Mouse (Mus musculus): Measurements from ENCODE around the gene Copg1. TPM values are rescaled to one million over a fixed set of nuclear protein-coding genes. Genes with fewer than 3 reads are reported as not detected.

Gene Copg1
- polyA plus RNA-seq, 2 experiments, result 135 to 177 TPM

- 68% methylated on average over 9 of the region's 9 CpGs for WGBS
- Histone ChIP-seq H3K27ac (replicated peaks; ENCODE audit: low read depth, low read length) (no peak overlapping the region), H3K9me3 (ENCODE audit: control insufficient read depth, low read length) (no peaks in the 10 kb centered on the region), H3K4me1 (ENCODE audit: control insufficient read depth, insufficient read depth, low read length) (no peaks in the 10 kb centered on the region), H3K4me2 (replicated peaks; ENCODE audit: low read depth, low read length, severe bottlenecking) (no peak overlapping the region), H3K27me3 (ENCODE audit: control insufficient read depth, insufficient read depth, low read length) (no peaks in the 10 kb centered on the region), H3K36me3 (ENCODE audit: control insufficient read depth, insufficient read depth, low read length) (no peaks in the 10 kb centered on the region), H3K9ac (ENCODE audit: low read depth, low read length, severe bottlenecking) (no peak overlapping the region), H3K4me3 (replicated peaks; ENCODE audit: low read length) (no peak overlapping the region)
- peak; percentile 48 for DNase-seq (ENCODE audit: low spot score)
- ATAC-seq (ENCODE audit: low FRiP score, low read depth), result no peak
- no peak for TF ChIP-seq POLR2A (IDR thresholded peaks at IDR 0.05; ENCODE audit: borderline replicate concordance, extremely low read depth, insufficient read depth, insufficient read length)
Observed at GRCm38 (mm10) chr6:87868871-87869506, 18.6 kb upstream of the Copg1 start.

GRCm38 (mm10) chr6:87870440-87870839, 17.2 kb upstream of the Copg1 start:
- TF ChIP-seq POLR2A (IDR thresholded peaks at IDR 0.05; ENCODE audit: borderline replicate concordance, extremely low read depth, insufficient read depth, insufficient read length), result no peak
- no peaks in the 10 kb centered on the region for H3K4me1 ChIP-seq (ENCODE audit: control insufficient read depth, insufficient read depth, low read length)
- no peak for DNase-seq (ENCODE audit: low spot score)
- H3K4me3 ChIP-seq (replicated peaks; ENCODE audit: low read length), result no peak overlapping the region
- no peaks in the 10 kb centered on the region for H3K36me3 ChIP-seq (ENCODE audit: control insufficient read depth, insufficient read depth, low read length)
- H3K27ac ChIP-seq (replicated peaks; ENCODE audit: low read depth, low read length), result no peak overlapping the region
- no peak overlapping the region for H3K9ac ChIP-seq (ENCODE audit: low read depth, low read length, severe bottlenecking)
- no peak overlapping the region for H3K4me2 ChIP-seq (replicated peaks; ENCODE audit: low read depth, low read length, severe bottlenecking)
- H3K27me3 ChIP-seq (ENCODE audit: control insufficient read depth, insufficient read depth, low read length), result no peaks in the 10 kb centered on the region
- WGBS, result 81% methylated on average over 1 of the region's 1 CpGs
- no peak for ATAC-seq (ENCODE audit: low FRiP score, low read depth)
- no peaks in the 10 kb centered on the region for H3K9me3 ChIP-seq (ENCODE audit: control insufficient read depth, low read length)

GRCm38 (mm10) chr6:87871240-87871639, 16.4 kb upstream of the Copg1 start:
- no peaks in the 10 kb centered on the region for H3K9me3 ChIP-seq (ENCODE audit: control insufficient read depth, low read length)
- H3K9ac ChIP-seq (ENCODE audit: low read depth, low read length, severe bottlenecking), result no peak overlapping the region
- no peak overlapping the region for H3K27ac ChIP-seq (replicated peaks; ENCODE audit: low read depth, low read length)
- ATAC-seq (ENCODE audit: low FRiP score, low read depth), result no peak
- no peak for TF ChIP-seq POLR2A (IDR thresholded peaks at IDR 0.05; ENCODE audit: borderline replicate concordance, extremely low read depth, insufficient read depth, insufficient read length)
- H3K36me3 ChIP-seq (ENCODE audit: control insufficient read depth, insufficient read depth, low read length), result no peaks in the 10 kb centered on the region
- H3K27me3 ChIP-seq (ENCODE audit: control insufficient read depth, insufficient read depth, low read length), result no peaks in the 10 kb centered on the region
- no peak overlapping the region for H3K4me3 ChIP-seq (replicated peaks; ENCODE audit: low read length)
- no peak overlapping the region for H3K4me2 ChIP-seq (replicated peaks; ENCODE audit: low read depth, low read length, severe bottlenecking)
- DNase-seq (ENCODE audit: low spot score), result no peak
- WGBS, result 82% methylated on average over 7 of the region's 7 CpGs
- H3K4me1 ChIP-seq (ENCODE audit: control insufficient read depth, insufficient read depth, low read length), result no peaks in the 10 kb centered on the region

- no peaks in the 10 kb centered on the region for H3K27me3 ChIP-seq (ENCODE audit: control insufficient read depth, insufficient read depth, low read length)
- H3K4me3 ChIP-seq (replicated peaks; ENCODE audit: low read length), result no peak overlapping the region
- H3K4me1 ChIP-seq (ENCODE audit: control insufficient read depth, insufficient read depth, low read length), result no peaks in the 10 kb centered on the region
- H3K4me2 ChIP-seq (replicated peaks; ENCODE audit: low read depth, low read length, severe bottlenecking), result no peak overlapping the region
- H3K9me3 ChIP-seq (ENCODE audit: control insufficient read depth, low read length), result no peaks in the 10 kb centered on the region
- no peak for TF ChIP-seq POLR2A (IDR thresholded peaks at IDR 0.05; ENCODE audit: borderline replicate concordance, extremely low read depth, insufficient read depth, insufficient read length)
- ATAC-seq (ENCODE audit: low FRiP score, low read depth) (no peak), DNase-seq (ENCODE audit: low spot score) (no peak)
- H3K36me3 ChIP-seq (ENCODE audit: control insufficient read depth, insufficient read depth, low read length), result no peaks in the 10 kb centered on the region
- H3K9ac ChIP-seq (ENCODE audit: low read depth, low read length, severe bottlenecking), result no peak overlapping the region
- WGBS, result 52% methylated on average over 1 of the region's 1 CpGs
- no peak overlapping the region for H3K27ac ChIP-seq (replicated peaks; ENCODE audit: low read depth, low read length)
Observed at GRCm38 (mm10) chr6:87873104-87873503, 14.5 kb upstream of the Copg1 start.

- H3K9me3 ChIP-seq (ENCODE audit: control insufficient read depth, low read length), result no peaks in the 10 kb centered on the region
- DNase-seq (ENCODE audit: low spot score) (no peak), ATAC-seq (ENCODE audit: low FRiP score, low read depth) (no peak)
- WGBS, result 87% methylated on average over 2 of the region's 2 CpGs
- no peak overlapping the region for H3K4me2 ChIP-seq (replicated peaks; ENCODE audit: low read depth, low read length, severe bottlenecking)
- TF ChIP-seq POLR2A (IDR thresholded peaks at IDR 0.05; ENCODE audit: borderline replicate concordance, extremely low read depth, insufficient read depth, insufficient read length), result no peak
- H3K36me3 ChIP-seq (ENCODE audit: control insufficient read depth, insufficient read depth, low read length), result no peaks in the 10 kb centered on the region
- H3K27me3 ChIP-seq (ENCODE audit: control insufficient read depth, insufficient read depth, low read length), result no peaks in the 10 kb centered on the region
- no peak overlapping the region for H3K4me3 ChIP-seq (replicated peaks; ENCODE audit: low read length)
- no peak overlapping the region for H3K9ac ChIP-seq (ENCODE audit: low read depth, low read length, severe bottlenecking)
- H3K27ac ChIP-seq (replicated peaks; ENCODE audit: low read depth, low read length), result no peak overlapping the region
- H3K4me1 ChIP-seq (ENCODE audit: control insufficient read depth, insufficient read depth, low read length), result no peaks in the 10 kb centered on the region
Observed at GRCm38 (mm10) chr6:87873963-87874362, 13.7 kb upstream of the Copg1 start.
